Mouse (Mus musculus): ENCODE measurements around the gene Olfr1031. TPM values are rescaled to one million over a fixed set of nuclear protein-coding genes. Genes with fewer than 3 reads are reported as not detected.
"Not testable (repeated sequence)": the region's sequence is repeated elsewhere in the genome, so short reads cannot be mapped to it uniquely, and the experiment has no call there.

Gene Olfr1031
- polyA plus RNA-seq (2012; rRNA removed), result not detected in 2 replicates

DNA sequence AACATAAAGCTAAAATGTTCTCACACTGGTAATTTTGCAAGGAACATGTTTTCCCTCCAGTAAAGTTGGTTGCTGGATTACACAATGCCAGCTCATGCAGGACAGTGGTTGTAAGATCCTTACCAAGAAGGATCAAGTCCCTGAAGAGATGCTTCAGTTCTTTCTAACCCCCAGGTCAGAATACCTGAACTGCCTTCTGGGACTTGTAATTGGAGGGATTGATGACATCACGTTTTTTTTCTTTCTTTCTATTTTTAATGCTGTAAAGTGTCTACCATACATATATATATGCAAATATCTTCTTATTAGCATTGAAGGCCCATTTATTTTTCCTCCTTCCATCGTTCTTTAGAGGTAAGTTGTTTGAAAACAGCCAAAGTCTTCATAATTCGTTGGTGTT lies at the start of gene Olfr1031:
TSS of gene Olfr1031 (plus strand) at position 301 of the 400 bp plus-strand sequence.
- Histone ChIP-seq H3K27ac (ENCODE audit: control insufficient read depth, insufficient read depth, low read depth, low read length) (no peak within 1 kb of the TSS), H3K4me3 (ENCODE audit: control insufficient read depth, low read depth, low read length) (no peak within 1 kb of the TSS), H3K27me3 (ENCODE audit: control insufficient read depth, insufficient read depth, low read length) (no peaks in the 10 kb centered on the region), H3K36me3 (ENCODE audit: control insufficient read depth, insufficient read depth, low read length) (no peaks in the 10 kb centered on the region), H3K4me1 (ENCODE audit: control insufficient read depth, insufficient read depth, low read length) (no peaks in the 10 kb centered on the region)
- TF ChIP-seq CTCF (IDR thresholded peaks at IDR 0.05; ENCODE audit: control insufficient read depth, insufficient read depth, insufficient replicate concordance, low read depth, low read length), result no peak
- no peak for TF ChIP-seq POLR2A (IDR thresholded peaks at IDR 0.05; ENCODE audit: control insufficient read depth, low read depth, low read length)

DNA sequence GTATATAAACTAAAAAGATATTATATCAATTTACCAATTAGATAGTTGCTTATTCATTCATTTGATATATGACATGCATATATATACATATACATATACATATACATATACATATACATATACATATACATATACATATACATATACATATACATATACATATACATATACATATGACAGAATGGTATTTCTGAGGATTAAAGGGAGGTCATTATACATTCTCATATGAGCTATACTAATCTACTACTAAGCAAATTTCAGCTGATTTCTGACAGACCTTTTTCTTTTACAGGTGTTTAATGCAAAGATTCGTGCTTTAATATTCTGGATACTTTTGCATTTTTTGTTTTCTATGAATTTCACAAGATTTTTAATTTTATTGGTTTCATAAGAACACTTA lies 40.0 kb upstream of the Olfr1031 start, which contains the start of gene Olfr1028:
TSS of gene Olfr1028 (plus strand) at position 301 of the 400 bp plus-strand sequence.
- H3K4me1 ChIP-seq (ENCODE audit: control insufficient read depth, insufficient read depth, low read length), result no peaks in the 10 kb centered on the region
- no peak within 1 kb of the TSS for H3K27ac ChIP-seq (ENCODE audit: control insufficient read depth, insufficient read depth, low read depth, low read length)
- TF ChIP-seq CTCF (IDR thresholded peaks at IDR 0.05; ENCODE audit: control insufficient read depth, insufficient read depth, insufficient replicate concordance, low read depth, low read length) (no peak), POLR2A (IDR thresholded peaks at IDR 0.05; ENCODE audit: control insufficient read depth, low read depth, low read length) (no peak)
- no peak within 1 kb of the TSS for H3K4me3 ChIP-seq (ENCODE audit: control insufficient read depth, low read depth, low read length)
- H3K36me3 ChIP-seq (ENCODE audit: control insufficient read depth, insufficient read depth, low read length), result no peaks in the 10 kb centered on the region
- H3K27me3 ChIP-seq (ENCODE audit: control insufficient read depth, insufficient read depth, low read length), result no peaks in the 10 kb centered on the region

DNA sequence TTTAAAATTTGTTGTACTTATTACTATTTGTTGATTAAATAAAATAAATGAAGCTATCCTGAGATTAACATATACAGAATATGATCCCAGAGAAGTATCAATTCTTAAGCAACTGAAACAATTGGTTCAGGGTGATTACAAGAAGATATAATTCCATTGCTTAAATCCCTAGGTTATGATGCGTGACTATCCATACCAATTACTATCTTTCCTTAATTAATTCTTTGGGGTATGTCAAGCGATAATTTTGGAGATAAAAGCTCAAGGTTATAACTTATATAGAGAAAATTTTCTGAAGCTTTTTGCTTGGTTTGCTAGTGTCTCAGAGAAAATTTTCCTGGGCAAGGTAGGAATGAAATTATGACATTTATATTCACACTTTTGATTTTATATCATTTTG lies 16.5 kb upstream of the Olfr1031 start, which contains the start of gene Olfr1029:
TSS of gene Olfr1029 (plus strand) at position 301 of the 400 bp plus-strand sequence.
- H3K4me3 ChIP-seq (ENCODE audit: control insufficient read depth, low read depth, low read length), result no peak within 1 kb of the TSS
- TF ChIP-seq CTCF (IDR thresholded peaks at IDR 0.05; ENCODE audit: control insufficient read depth, insufficient read depth, insufficient replicate concordance, low read depth, low read length) (no peak), POLR2A (IDR thresholded peaks at IDR 0.05; ENCODE audit: control insufficient read depth, low read depth, low read length) (no peak)
- no peaks in the 10 kb centered on the region for H3K4me1 ChIP-seq (ENCODE audit: control insufficient read depth, insufficient read depth, low read length)
- H3K36me3 ChIP-seq (ENCODE audit: control insufficient read depth, insufficient read depth, low read length), result no peaks in the 10 kb centered on the region
- H3K27ac ChIP-seq (ENCODE audit: control insufficient read depth, insufficient read depth, low read depth, low read length), result no peak within 1 kb of the TSS
- no peaks in the 10 kb centered on the region for H3K27me3 ChIP-seq (ENCODE audit: control insufficient read depth, insufficient read depth, low read length)

DNA sequence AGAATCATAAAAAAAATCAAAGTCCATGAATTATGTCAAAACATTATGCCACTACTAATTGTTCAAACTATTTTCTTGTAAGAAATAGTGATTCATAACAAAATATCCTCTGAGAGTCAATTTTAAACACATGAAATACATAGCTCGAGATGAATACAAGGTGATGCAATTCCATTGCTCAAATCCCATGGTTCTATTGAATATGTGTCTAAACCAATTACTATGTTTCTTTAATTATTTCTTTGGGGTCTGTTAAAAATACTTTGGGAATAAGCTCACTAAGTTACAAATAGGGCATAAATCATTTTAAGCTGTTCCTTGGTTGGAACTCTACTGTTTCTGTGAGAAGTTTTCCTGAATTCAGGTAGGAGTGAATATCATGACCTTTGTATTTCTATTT lies 11.1 kb upstream of the Olfr1031 start, which contains the start of gene Olfr1030:
TSS of gene Olfr1030 (plus strand) at position 301 of the 400 bp plus-strand sequence.
- Histone ChIP-seq H3K27me3 (ENCODE audit: control insufficient read depth, insufficient read depth, low read length) (no peaks in the 10 kb centered on the region), H3K4me1 (ENCODE audit: control insufficient read depth, insufficient read depth, low read length) (no peaks in the 10 kb centered on the region), H3K27ac (ENCODE audit: control insufficient read depth, insufficient read depth, low read depth, low read length) (no peak within 1 kb of the TSS), H3K36me3 (ENCODE audit: control insufficient read depth, insufficient read depth, low read length) (no peaks in the 10 kb centered on the region), H3K4me3 (ENCODE audit: control insufficient read depth, low read depth, low read length) (no peak within 1 kb of the TSS)
- TF ChIP-seq CTCF (IDR thresholded peaks at IDR 0.05; ENCODE audit: control insufficient read depth, insufficient read depth, insufficient replicate concordance, low read depth, low read length) (no peak), POLR2A (IDR thresholded peaks at IDR 0.05; ENCODE audit: control insufficient read depth, low read depth, low read length) (no peak)

DNA sequence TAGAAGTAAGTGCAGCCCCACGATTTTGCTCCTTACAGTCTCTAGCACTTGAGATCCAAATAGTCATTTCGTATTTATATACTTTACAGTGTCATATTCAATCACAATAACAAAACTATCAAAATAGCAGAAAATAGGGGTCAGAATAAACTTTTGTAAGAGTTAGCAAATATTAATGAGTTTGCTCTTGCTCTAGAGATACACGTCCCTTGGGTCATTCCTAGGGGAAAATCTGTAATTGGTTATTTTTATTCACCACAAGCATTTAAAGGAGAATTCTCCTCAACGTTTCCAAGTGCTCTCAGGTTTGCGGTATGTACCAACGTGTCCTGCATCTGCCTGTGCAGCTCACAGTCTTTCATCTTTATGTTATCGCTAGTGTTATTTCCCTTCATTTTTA lies 15.1 kb downstream of the Olfr1031 start, which contains the start of gene Olfr1032:
TSS of gene Olfr1032 (plus strand) at position 301 of the 400 bp plus-strand sequence.
- Histone ChIP-seq H3K4me3 (ENCODE audit: control insufficient read depth, low read depth, low read length) (no peak within 1 kb of the TSS), H3K4me1 (ENCODE audit: control insufficient read depth, insufficient read depth, low read length) (no peaks in the 10 kb centered on the region), H3K27ac (ENCODE audit: control insufficient read depth, insufficient read depth, low read depth, low read length) (no peak within 1 kb of the TSS), H3K27me3 (ENCODE audit: control insufficient read depth, insufficient read depth, low read length) (no peaks in the 10 kb centered on the region), H3K36me3 (ENCODE audit: control insufficient read depth, insufficient read depth, low read length) (no peaks in the 10 kb centered on the region)
- no peak for TF ChIP-seq CTCF (IDR thresholded peaks at IDR 0.05; ENCODE audit: control insufficient read depth, insufficient read depth, insufficient replicate concordance, low read depth, low read length)
- no peak for TF ChIP-seq POLR2A (IDR thresholded peaks at IDR 0.05; ENCODE audit: control insufficient read depth, low read depth, low read length)

DNA sequence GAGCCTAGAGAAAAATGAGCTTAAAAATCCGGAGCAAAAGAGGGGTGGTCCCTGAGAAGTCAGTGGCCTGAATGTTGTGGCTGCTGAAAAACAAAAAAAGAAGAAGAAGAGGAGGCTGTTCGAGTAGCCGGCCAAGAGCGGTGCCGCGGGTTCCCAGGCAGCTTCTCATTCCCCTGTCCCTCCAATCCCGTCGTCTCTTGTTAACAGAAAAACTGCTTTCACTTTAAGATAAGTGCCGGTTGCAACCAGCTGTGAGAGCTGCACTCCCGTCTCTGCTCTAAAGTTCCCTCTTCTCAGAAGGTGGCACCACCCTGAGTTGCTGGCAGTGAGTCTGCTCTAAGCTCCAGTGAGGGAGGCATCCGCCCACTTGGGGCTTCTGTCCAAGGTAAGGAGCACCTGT lies 30.3 kb downstream of the Olfr1031 start, which contains the start of gene Olfr1033:
TSS of gene Olfr1033 (plus strand) at position 228 of the 400 bp plus-strand sequence.
- not testable (repeated sequence) for H3K36me3 ChIP-seq (ENCODE audit: control insufficient read depth, insufficient read depth, low read length); H3K4me3 ChIP-seq (ENCODE audit: control insufficient read depth, low read depth, low read length); H3K4me1 ChIP-seq (ENCODE audit: control insufficient read depth, insufficient read depth, low read length); H3K27me3 ChIP-seq (ENCODE audit: control insufficient read depth, insufficient read depth, low read length); H3K27ac ChIP-seq (ENCODE audit: control insufficient read depth, insufficient read depth, low read depth, low read length)

DNA sequence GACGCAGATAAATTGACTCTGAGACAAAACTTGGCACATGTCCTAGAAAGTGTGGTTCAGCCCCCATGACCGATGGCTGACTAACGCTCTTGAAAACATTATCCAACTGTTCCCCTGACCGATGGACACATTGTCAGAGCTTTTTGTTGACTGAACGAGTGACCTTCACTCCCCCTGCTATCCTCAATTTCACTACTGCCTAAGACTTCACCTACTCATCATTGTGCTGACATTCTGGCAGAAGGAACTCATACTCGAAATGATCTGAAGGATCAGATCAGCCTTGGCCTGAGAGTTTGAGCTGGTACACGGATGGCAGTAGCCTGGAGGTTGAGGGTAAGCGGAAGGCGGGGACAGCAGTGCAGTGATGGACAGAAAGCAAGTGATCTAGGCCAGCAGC lies 31.4 kb downstream of the Olfr1031 start:
- not testable (repeated sequence) for H3K4me1 ChIP-seq (ENCODE audit: control insufficient read depth, insufficient read depth, low read length); H3K27ac ChIP-seq (ENCODE audit: control insufficient read depth, insufficient read depth, low read depth, low read length); H3K4me3 ChIP-seq (ENCODE audit: control insufficient read depth, low read depth, low read length); H3K27me3 ChIP-seq (ENCODE audit: control insufficient read depth, insufficient read depth, low read length); H3K36me3 ChIP-seq (ENCODE audit: control insufficient read depth, insufficient read depth, low read length)

Other genes starting within 250 kb of the Olfr1031 start
- gene Olfr1012, start 227.5 kb upstream of the Olfr1031 start, polyA plus RNA-seq (2012; rRNA removed), result not detected in 2 replicates
- not detected in 2 replicates for gene Olfr1013, start 223.2 kb upstream of the Olfr1031 start, polyA plus RNA-seq (2012; rRNA removed)
- not detected in 2 replicates for gene Olfr1014, start 217.6 kb upstream of the Olfr1031 start, polyA plus RNA-seq (2012; rRNA removed)
- not detected in 2 replicates for gene Olfr1015, start 208.3 kb upstream of the Olfr1031 start, polyA plus RNA-seq (2012; rRNA removed)
- gene Olfr1016, start 187.8 kb upstream of the Olfr1031 start, polyA plus RNA-seq (2012; rRNA removed), result not detected in 2 replicates
- gene Olfr1018, start 171.8 kb upstream of the Olfr1031 start, polyA plus RNA-seq (2012; rRNA removed), result not detected in 2 replicates
- not detected in 2 replicates for gene Olfr1019, start 144.8 kb upstream of the Olfr1031 start, polyA plus RNA-seq (2012; rRNA removed)
- not detected in 2 replicates for gene Olfr1020, start 143.3 kb upstream of the Olfr1031 start, polyA plus RNA-seq (2012; rRNA removed)
- not detected in 2 replicates for gene Olfr1022, start 121.7 kb upstream of the Olfr1031 start, polyA plus RNA-seq (2012; rRNA removed)
- not detected in 2 replicates for gene Olfr1023, start 104.7 kb upstream of the Olfr1031 start, polyA plus RNA-seq (2012; rRNA removed)
- not detected in 2 replicates for gene Olfr1024, start 85.3 kb upstream of the Olfr1031 start, polyA plus RNA-seq (2012; rRNA removed)
- gene Olfr1025-ps1, start 75.1 kb upstream of the Olfr1031 start, polyA plus RNA-seq (2012; rRNA removed), result not detected in 2 replicates
- not detected in 2 replicates for gene Olfr1026, start 68.7 kb upstream of the Olfr1031 start, polyA plus RNA-seq (2012; rRNA removed)
- not detected in 2 replicates for gene Olfr1028, start 39.9 kb upstream of the Olfr1031 start, polyA plus RNA-seq (2012; rRNA removed)
- gene Olfr1029, start 16.4 kb upstream of the Olfr1031 start, polyA plus RNA-seq (2012; rRNA removed), result 0.02 and 0.31 TPM in 2 replicates
- gene Olfr1030, start 11.0 kb upstream of the Olfr1031 start, polyA plus RNA-seq (2012; rRNA removed), result not detected in 2 replicates
- not detected in 2 replicates for gene Olfr1032, start 15.2 kb downstream of the Olfr1031 start, polyA plus RNA-seq (2012; rRNA removed)
- 0.35 and 1.1 TPM in 2 replicates for gene Olfr1033, start 30.3 kb downstream of the Olfr1031 start, polyA plus RNA-seq (2012; rRNA removed)
- not detected in 2 replicates for gene Olfr1034, start 55.6 kb downstream of the Olfr1031 start, polyA plus RNA-seq (2012; rRNA removed)
- not detected in 2 replicates for gene Olfr1036, start 83.7 kb downstream of the Olfr1031 start, polyA plus RNA-seq (2012; rRNA removed)
- not detected in 2 replicates for gene Olfr1037, start 97.1 kb downstream of the Olfr1031 start, polyA plus RNA-seq (2012; rRNA removed)
- gene Olfr1039, start 145.6 kb downstream of the Olfr1031 start, polyA plus RNA-seq (2012; rRNA removed), result not detected in 2 replicates
- not detected in 2 replicates for gene Olfr1040, start 156.4 kb downstream of the Olfr1031 start, polyA plus RNA-seq (2012; rRNA removed)
- not detected in 2 replicates for gene Olfr1042, start 171.5 kb downstream of the Olfr1031 start, polyA plus RNA-seq (2012; rRNA removed)
- not detected in 2 replicates for gene Olfr1043, start 177.2 kb downstream of the Olfr1031 start, polyA plus RNA-seq (2012; rRNA removed)
- not detected in 2 replicates for gene Olfr1044, start 187.5 kb downstream of the Olfr1031 start, polyA plus RNA-seq (2012; rRNA removed)
- not detected in 2 replicates for gene Olfr52, start 195.4 kb downstream of the Olfr1031 start, polyA plus RNA-seq (2012; rRNA removed)
- gene Olfr1045, start 212.7 kb downstream of the Olfr1031 start, polyA plus RNA-seq (2012; rRNA removed), result not detected in 2 replicates
- gene Olfr1046, start 229.0 kb downstream of the Olfr1031 start, polyA plus RNA-seq (2012; rRNA removed), result not detected in 2 replicates
- gene Olfr1047, start 241.1 kb downstream of the Olfr1031 start, polyA plus RNA-seq (2012; rRNA removed), result not detected in 2 replicates
- not detected in 2 replicates for gene Olfr1048, start 250.0 kb downstream of the Olfr1031 start, polyA plus RNA-seq (2012; rRNA removed)

Data from testis, adult 2 months (tissue).